Mouse (Mus musculus) hindbrain, embryonic 12.5 days (tissue): ENCODE results near the gene Tshz2. TPM values are rescaled to one million over a fixed set of nuclear protein-coding genes. Genes with fewer than 3 reads are reported as not detected.
A peak's percentile ranks its signal among the peaks of the same experiment; 100 is the strongest.

Experiments
- ATAC-seq: fragments of 200-750 bp; cut with Nextera tagmentation; 2 replicates; pipeline ENCODE4 v1.8.0; 2017; ENCODE audit warnings: moderate TSS enrichment; ENCODE audit not compliant: low FRiP score
- H3K27ac ChIP-seq: fragments of 300-500 bp; sonication (generic); 2 replicates; pipeline ENCODE4 v1.5.1; 2016; ENCODE audit warnings: mild to moderate bottlenecking
- H3K27me3 ChIP-seq: fragments of 300-500 bp; sonication (generic); 2 replicates; pipeline ENCODE4 v1.6.1; 2016; ENCODE audit warnings: mild to moderate bottlenecking
- H3K36me3 ChIP-seq: fragments of 300-500 bp; sonication (generic); 2 replicates; pipeline ENCODE4 v1.6.1; 2016; ENCODE audit warnings: mild to moderate bottlenecking
- H3K4me1 ChIP-seq: fragments of 300-500 bp; sonication (generic); 2 replicates; pipeline ENCODE4 v1.6.1; 2016
- H3K4me2 ChIP-seq: fragments of 300-500 bp; sonication (generic); replicated peaks from 2 replicates; pipeline ENCODE4 v1.6.1; 2016; ENCODE audit warnings: mild to moderate bottlenecking
- H3K4me3 ChIP-seq: fragments of 300-500 bp; sonication (generic); 2 replicates; pipeline ENCODE4 v1.5.1; 2016; ENCODE audit warnings: mild to moderate bottlenecking
- H3K9ac ChIP-seq: fragments of 300-500 bp; sonication (generic); 2 replicates; pipeline ENCODE4 v1.6.1; 2016; ENCODE audit warnings: mild to moderate bottlenecking, moderate library complexity
- H3K9me3 ChIP-seq: fragments of 300-500 bp; sonication (generic); replicated peaks from 2 replicates; pipeline ENCODE4 v1.6.1; 2016; ENCODE audit warnings: mild to moderate bottlenecking
- WGBS: fragments of 180-500 bp; shearing (Covaris S2); methylation state at CpG from one replicate; pipeline ENCODE4 v1.1.7; 2016; 5-methylcytosine and 5-hydroxymethylcytosine counted together
- polyA plus RNA-seq: library from polyadenylated mRNA; unstranded; fragments of >200 nt; fragmentation: Nextera tagmentation; extraction: Ambion mirVana; gene quantifications from 2 replicates; pipeline ENCODE4 v1.2.1, GENCODE M21; 2016

The Tshz2 gene
- polyA plus RNA-seq, 1 experiment from 2014 or later: 19.3 TPM

DNA sequence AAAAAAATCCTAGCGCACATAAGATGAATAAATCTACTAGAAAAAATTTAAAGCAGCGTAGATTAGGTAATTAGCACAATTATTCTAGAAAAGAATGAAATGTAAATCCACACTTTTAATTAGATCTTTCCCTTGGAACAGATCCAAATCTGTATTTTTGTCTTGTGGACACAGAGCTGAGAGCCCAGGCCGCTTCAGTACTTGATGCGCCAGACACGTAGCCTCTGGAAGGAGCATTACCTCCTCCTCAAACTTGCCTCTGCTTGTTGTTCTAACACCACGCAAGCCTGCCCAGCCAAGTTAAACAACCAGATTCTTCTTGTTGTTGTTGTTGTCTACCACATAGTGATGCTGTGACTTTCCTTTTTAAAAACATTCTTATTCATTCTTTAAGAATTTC is 310.9 kb downstream of the Tshz2 start:
- no peaks in the 10 kb centered on the region for H3K4me1 ChIP-seq
- no peaks in the 10 kb centered on the region for H3K36me3 ChIP-seq
- H3K27ac ChIP-seq: no peak overlapping the region
- no peaks in the 10 kb centered on the region for H3K27me3 ChIP-seq
- H3K9me3 ChIP-seq: no peaks in the 10 kb centered on the region
- ATAC-seq: no peak
- 93% methylated on average over 6 of the region's 6 CpGs for WGBS
- H3K9ac ChIP-seq: no peak overlapping the region
- H3K4me3 ChIP-seq: no peak overlapping the region
- no peak overlapping the region for H3K4me2 ChIP-seq

DNA sequence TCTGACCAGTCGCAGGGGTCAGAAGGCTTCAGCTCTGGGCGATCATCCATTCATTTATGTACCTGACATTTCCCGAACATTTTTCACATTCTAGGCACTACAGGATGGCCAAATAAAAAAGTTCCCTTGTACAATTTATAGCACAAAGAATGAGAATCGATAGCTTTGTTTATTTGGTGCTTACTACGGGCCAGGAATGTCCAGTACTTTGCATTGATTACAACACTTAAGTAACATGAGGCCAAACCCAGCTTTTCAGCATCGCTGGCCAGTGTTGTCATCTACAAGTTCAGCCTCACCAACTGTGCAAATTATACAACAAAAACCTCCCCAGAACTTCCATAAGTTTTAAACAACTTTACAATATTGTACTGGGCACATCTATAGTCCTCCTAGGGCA is 315.3 kb downstream of the Tshz2 start:
- 86% methylated on average over 6 of the region's 6 CpGs for WGBS
- no peaks in the 10 kb centered on the region for H3K27me3 ChIP-seq
- no peaks in the 10 kb centered on the region for H3K36me3 ChIP-seq
- H3K9me3 ChIP-seq: no peaks in the 10 kb centered on the region
- ATAC-seq: no peak
- no peak overlapping the region for H3K9ac ChIP-seq
- H3K27ac ChIP-seq: no peak overlapping the region
- H3K4me2 ChIP-seq: no peak overlapping the region
- no peak overlapping the region for H3K4me3 ChIP-seq
- H3K4me1 ChIP-seq: no peaks in the 10 kb centered on the region

DNA sequence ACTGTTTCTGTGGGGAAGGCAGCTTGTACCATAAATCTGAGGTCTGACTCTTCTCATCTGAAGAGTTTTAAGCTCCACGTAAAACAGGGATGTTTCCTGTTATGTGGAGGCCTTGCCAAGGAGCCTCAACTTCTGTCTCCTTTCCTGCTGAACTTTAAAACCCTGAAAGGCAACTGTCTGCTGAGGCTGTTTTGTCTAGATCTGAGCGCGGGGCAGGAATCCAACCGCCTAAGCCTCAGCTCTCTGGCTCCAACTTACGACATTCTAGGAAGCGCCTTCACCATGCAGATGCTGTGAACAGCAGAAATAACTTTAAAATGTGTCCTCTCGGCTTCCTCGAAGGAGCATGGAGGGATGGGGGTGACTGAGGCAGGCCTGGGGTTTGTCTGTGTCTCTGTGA is 318.2 kb downstream of the Tshz2 start:
- WGBS: 85% methylated on average over 8 of the region's 8 CpGs

GRCm38 (mm10) chr2:169952981-169953380 is 320.2 kb downstream of the Tshz2 start:
- Histone ChIP-seq H3K9me3 (no peaks in the 10 kb centered on the region), H3K27ac (no peak overlapping the region), H3K4me3 (no peak overlapping the region), H3K9ac (no peak overlapping the region), H3K4me2 (no peak overlapping the region), H3K4me1 (no peaks in the 10 kb centered on the region), H3K36me3 (no peaks in the 10 kb centered on the region), H3K27me3 (no peaks in the 10 kb centered on the region; the same call in 1 of the 2 replicates)
- ATAC-seq: no peak
- 90% methylated on average over 2 of the region's 2 CpGs for WGBS

More for the DNA sequence above, 318.2 kb downstream of the Tshz2 start:
- H3K9me3 ChIP-seq: no peaks in the 10 kb centered on the region
- no peaks in the 10 kb centered on the region for H3K4me1 ChIP-seq
- no peak overlapping the region for H3K9ac ChIP-seq
- H3K36me3 ChIP-seq: no peaks in the 10 kb centered on the region
- H3K27ac ChIP-seq: no peak overlapping the region
- no peak for ATAC-seq
- no peaks in the 10 kb centered on the region for H3K27me3 ChIP-seq
- H3K4me2 ChIP-seq: no peak overlapping the region
- H3K4me3 ChIP-seq: no peak overlapping the region

DNA sequence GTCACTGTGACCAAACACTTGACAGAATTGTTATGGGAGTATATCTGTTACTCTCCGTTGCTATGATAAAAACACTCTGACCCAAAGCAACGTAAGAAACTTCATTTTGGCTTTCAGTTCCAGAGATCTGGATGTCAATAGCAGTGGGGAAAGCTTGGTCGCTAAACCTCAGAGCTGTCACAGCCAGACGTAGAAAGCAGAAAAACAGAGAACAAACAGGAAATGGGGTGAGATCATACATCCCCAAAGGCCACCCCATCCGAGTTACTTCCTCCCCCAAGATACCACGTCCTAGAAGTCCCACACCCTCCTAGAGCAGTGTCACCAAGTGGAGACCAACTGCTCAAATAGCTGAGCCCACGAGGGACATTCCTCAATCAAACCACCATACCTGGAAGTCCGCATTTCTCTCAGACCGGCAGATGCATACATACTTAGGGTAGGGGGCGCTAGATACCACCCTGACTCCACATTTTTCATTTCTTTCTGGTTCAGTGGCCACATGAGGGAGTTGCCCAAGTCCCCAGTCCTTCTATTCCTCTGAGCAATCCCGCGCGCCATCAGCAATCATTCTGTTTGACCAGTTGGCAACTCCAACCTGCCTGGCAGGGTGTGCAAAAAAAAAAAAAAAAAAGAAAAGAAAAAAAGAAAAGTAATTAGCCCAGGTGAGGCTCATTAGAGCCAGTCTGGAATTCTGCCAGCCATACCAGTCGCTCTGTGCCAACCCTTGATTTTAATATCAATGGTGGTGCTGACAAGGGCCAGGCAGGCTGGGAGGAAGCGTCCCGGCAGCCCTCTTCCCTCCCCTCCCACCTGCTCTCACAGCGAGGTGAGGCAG is 326.1 kb downstream of the Tshz2 start:
- Histone ChIP-seq H3K4me2 (no peak overlapping the region), H3K4me1 (peaks cover 24% of the 10 kb centered on the region), H3K27ac (no peak overlapping the region), H3K36me3 (no peaks in the 10 kb centered on the region), H3K9me3 (no peaks in the 10 kb centered on the region), H3K27me3 (peaks cover 3% of the 10 kb centered on the region; the same call in 1 of the 2 replicates), H3K4me3 (no peak overlapping the region), H3K9ac (no peak overlapping the region)
- ATAC-seq: no peak
- WGBS: 33% methylated on average over 17 of the region's 17 CpGs

DNA sequence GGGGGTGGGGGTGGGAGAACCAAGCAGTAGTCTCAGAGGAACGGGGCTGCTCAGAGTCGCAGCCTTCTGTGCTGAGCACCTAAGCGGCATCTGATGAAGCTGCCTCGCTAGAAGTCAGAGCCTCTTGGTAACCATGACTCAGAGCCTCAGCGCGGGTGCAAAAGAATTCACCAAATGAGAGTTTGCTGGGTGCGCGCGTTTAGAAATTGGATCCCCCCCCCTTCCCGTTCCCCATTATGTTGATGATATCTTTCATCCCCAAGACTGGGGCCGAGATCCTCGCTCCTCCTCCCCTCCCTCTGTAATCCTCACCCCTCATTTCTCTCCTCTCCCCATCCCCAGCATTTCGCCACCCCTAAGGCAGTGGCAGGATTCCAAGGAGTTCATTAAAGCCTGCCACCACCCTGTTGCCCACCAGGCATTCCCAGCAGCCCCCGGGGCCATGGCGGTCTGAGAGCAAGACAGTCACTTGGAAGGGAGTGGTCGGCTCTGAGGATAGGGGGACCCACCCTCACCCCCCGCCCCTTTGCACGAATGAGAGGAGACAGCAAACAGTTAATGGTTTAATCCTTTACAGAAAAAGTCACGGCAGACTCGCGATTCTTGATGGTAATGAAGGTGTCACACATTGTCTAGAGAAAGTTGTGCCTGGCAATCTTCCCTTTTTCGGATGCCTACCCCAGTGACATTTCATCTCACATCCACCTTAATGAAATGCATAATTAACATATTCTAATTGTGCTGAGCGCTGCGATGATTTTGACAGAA is 328.8 kb downstream of the Tshz2 start:
- H3K4me3 ChIP-seq: peak overlapping the region; percentile 23
- no peaks in the 10 kb centered on the region for H3K36me3 ChIP-seq
- peak; percentile 84 for ATAC-seq
- H3K4me2 ChIP-seq: peak overlapping the region; percentile 58
- peaks cover 3% of the 10 kb centered on the region; the same call in 1 of the 2 replicates for H3K27me3 ChIP-seq
- no peaks in the 10 kb centered on the region for H3K9me3 ChIP-seq
- peak overlapping the region; percentile 45; the same call in 1 of the 2 replicates for H3K9ac ChIP-seq
- H3K4me1 ChIP-seq: peaks cover 24% of the 10 kb centered on the region
- H3K27ac ChIP-seq: peak overlapping the region; percentile 71; the same call in 1 of the 2 replicates
- WGBS: 20% methylated on average over 24 of the region's 24 CpGs

DNA sequence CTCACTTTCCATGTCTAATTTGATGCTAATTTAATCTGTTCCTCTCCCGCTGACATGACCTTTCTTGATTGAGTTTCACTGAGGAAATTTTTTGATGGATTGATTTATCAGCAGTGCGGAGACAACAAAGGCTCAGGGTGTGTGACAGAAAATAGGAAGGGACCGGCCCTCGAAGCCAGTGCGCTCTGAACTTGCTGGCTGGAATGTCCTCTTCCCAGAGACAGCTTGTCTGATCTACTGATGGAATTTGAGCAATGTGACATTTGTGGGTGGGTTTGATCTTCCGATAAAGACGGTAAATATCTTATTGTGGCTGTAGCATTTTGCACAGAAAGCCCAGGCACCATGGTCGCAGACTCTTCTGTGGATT is 329.4 kb downstream of the Tshz2 start:
- Histone ChIP-seq H3K9me3 (no peaks in the 10 kb centered on the region), H3K27me3 (peaks cover 3% of the 10 kb centered on the region; the same call in 1 of the 2 replicates), H3K4me3 (no peak overlapping the region), H3K4me1 (peaks cover 24% of the 10 kb centered on the region), H3K36me3 (no peaks in the 10 kb centered on the region), H3K4me2 (peak overlapping the region; percentile 58), H3K9ac (no peak overlapping the region), H3K27ac (peak overlapping the region; percentile 71; the same call in 1 of the 2 replicates)
- ATAC-seq: peak; percentile 38; the same call in 1 of the 2 replicates
- WGBS: 33% methylated on average over 8 of the region's 8 CpGs

- peak overlapping the region; percentile 71 for H3K27ac ChIP-seq
- H3K36me3 ChIP-seq: no peaks in the 10 kb centered on the region
- peaks cover 24% of the 10 kb centered on the region for H3K4me1 ChIP-seq
- WGBS: 71% methylated on average over 8 of the region's 8 CpGs
- no peak overlapping the region for H3K4me3 ChIP-seq
- H3K9me3 ChIP-seq: no peaks in the 10 kb centered on the region
- H3K4me2 ChIP-seq: no peak overlapping the region
- peaks cover 3% of the 10 kb centered on the region; the same call in 1 of the 2 replicates for H3K27me3 ChIP-seq
- no peak for ATAC-seq
- no peak overlapping the region for H3K9ac ChIP-seq
Observed at GRCm38 (mm10) chr2:169962776-169963175, 330.0 kb downstream of the Tshz2 start.

DNA sequence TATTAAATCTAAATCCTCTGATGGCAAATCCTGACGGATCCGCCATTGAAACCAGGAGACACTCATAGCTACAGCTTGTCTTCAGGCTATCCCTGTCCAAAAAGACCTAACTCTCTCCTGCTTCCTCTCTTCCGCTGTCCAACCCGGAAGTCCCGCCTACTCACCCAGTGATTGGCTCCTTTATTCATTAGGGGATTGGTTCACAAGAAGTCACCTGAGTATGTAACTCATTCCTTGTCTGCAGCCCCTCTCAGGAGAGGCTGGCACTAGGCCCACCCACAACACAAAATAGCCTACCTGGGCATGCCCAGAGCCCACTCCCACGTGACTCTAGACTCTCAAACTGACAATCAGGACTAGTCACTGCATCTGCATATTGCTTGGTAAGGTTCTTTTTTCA is 337.7 kb downstream of the Tshz2 start:
- Histone ChIP-seq H3K9me3 (peaks cover 4% of the 10 kb centered on the region), H3K36me3 (no peaks in the 10 kb centered on the region), H3K27me3 (no peaks in the 10 kb centered on the region), H3K27ac (no peak overlapping the region), H3K9ac (no peak overlapping the region), H3K4me3 (no peak overlapping the region), H3K4me2 (no peak overlapping the region), H3K4me1 (no peaks in the 10 kb centered on the region)
- no peak for ATAC-seq
- 93% methylated on average over 6 of the region's 6 CpGs for WGBS

GRCm38 (mm10) chr2:169982925-169983324 is 350.1 kb downstream of the Tshz2 start:
- no peak for ATAC-seq
- Histone ChIP-seq H3K27ac (no peak overlapping the region), H3K36me3 (no peaks in the 10 kb centered on the region), H3K4me2 (no peak overlapping the region), H3K4me3 (no peak overlapping the region), H3K9ac (no peak overlapping the region), H3K4me1 (no peaks in the 10 kb centered on the region), H3K27me3 (no peaks in the 10 kb centered on the region), H3K9me3 (no peaks in the 10 kb centered on the region)
- 93% methylated on average over 10 of the region's 10 CpGs for WGBS

- Histone ChIP-seq H3K4me3 (no peak overlapping the region), H3K27ac (no peak overlapping the region), H3K27me3 (no peaks in the 10 kb centered on the region), H3K36me3 (no peaks in the 10 kb centered on the region), H3K9me3 (no peaks in the 10 kb centered on the region), H3K4me1 (no peaks in the 10 kb centered on the region), H3K4me2 (no peak overlapping the region), H3K9ac (no peak overlapping the region)
- ATAC-seq: no peak
- 73% methylated on average over 13 of the region's 13 CpGs for WGBS
Observed at GRCm38 (mm10) chr2:169987186-169987585, 354.4 kb downstream of the Tshz2 start.

- H3K36me3 ChIP-seq: no peaks in the 10 kb centered on the region
- no peaks in the 10 kb centered on the region for H3K4me1 ChIP-seq
- no peak for ATAC-seq
- no peaks in the 10 kb centered on the region for H3K9me3 ChIP-seq
- no peak overlapping the region for H3K4me3 ChIP-seq
- WGBS: 95% methylated on average over 1 of the region's 1 CpGs
- no peak overlapping the region for H3K27ac ChIP-seq
- H3K4me2 ChIP-seq: no peak overlapping the region
- H3K9ac ChIP-seq: no peak overlapping the region
- no peaks in the 10 kb centered on the region for H3K27me3 ChIP-seq
Observed at GRCm38 (mm10) chr2:169989186-169989585, 356.4 kb downstream of the Tshz2 start.
